Mouse (Mus musculus) brain, embryonic 14.5 days (tissue): Measurements from ENCODE around the gene Pcyt1b.

ENCODE experiments used
- CTCF ChIP-seq: fragments of 200-500 bp; IDR thresholded peaks from 2 replicates; pipeline ENCODE4 v1.5.1; 2012; ENCODE audit warnings: inconsistent platforms, mild to moderate bottlenecking, moderate library complexity, borderline replicate concordance; ENCODE audit not compliant: insufficient read depth, insufficient read length; ENCODE audit errors: extremely low read depth
- POLR2A ChIP-seq: fragments of 200-500 bp; IDR thresholded peaks from 2 replicates; pipeline ENCODE4 v1.6.1; 2012; ENCODE audit warnings: mild to moderate bottlenecking, inconsistent platforms, borderline replicate concordance; ENCODE audit not compliant: poor library complexity, insufficient read depth, insufficient read length, severe bottlenecking; ENCODE audit errors: extremely low read depth

- no peak for TF ChIP-seq CTCF
- no peak for TF ChIP-seq POLR2A
These were observed 22.8 kb upstream of the Pcyt1b start, which contains the start of gene Pola1 for GRCm38 (mm10) chrX:93631657-93632449.
